Mouse (Mus musculus) T-helper 2 cell (primary cell): ENCODE data around the gene Tmem117.

Source experiments
- in situ Hi-C: fragments of 300-600 bp; cut with MboI, MseI; formaldehyde crosslinking; loops from one replicate; pipeline ENCODE4 v1.15.1; 2025; ENCODE audit warnings: high pct_unique_total_duplicates

The Tmem117 gene

DNA sequence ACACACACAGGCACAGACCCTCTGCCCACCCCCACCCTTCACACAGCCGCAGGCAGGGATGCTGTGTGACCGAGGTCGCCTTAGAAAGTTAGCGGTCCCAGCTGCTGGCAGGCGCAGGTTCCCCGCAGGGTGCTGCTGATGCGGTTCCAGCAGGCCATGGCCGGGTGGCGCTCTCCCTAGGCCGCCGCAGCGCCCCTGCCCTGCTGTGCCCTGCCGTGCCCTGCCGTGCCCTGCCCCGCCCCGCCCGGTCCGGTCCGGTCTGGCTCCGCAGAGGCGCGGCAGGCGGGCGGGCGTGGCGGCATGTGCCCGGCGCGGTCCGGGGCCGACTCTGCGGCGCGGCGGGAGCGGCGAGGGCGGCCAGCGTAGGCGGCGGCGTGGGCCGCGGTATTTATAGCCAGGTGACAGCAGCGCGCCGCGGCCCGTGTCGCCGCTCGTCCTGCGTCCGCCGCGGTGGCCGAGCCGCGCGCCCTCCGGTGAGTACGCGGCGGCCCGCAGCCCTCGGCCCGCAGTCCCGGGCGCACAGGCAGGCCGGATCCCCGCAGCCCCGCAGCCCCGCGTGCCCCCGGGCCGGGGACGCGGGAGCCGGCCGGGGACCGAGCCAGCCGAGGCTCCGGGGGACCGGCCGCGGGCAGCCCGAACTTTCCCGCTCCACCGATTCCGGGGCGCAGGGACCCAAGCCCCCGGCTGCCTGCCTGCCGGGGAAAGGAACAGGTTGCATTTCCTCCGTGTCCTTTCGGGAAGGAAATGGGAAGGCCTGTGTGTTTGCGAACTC is at the start of gene Tmem117:
Gene Tmem117 (plus strand): TSS at position 403 of the 772 bp plus-strand sequence.
- in situ Hi-C loops = no loop called here

GRCm38 (mm10) chr15:94582000-94582593 is 46.9 kb upstream of the Tmem117 start:
- in situ Hi-C loops = loop anchor here (25.0 kb wide), 1 partner anchor 1880 kb away; the partner anchor contains the start of gene Scaf11

DNA sequence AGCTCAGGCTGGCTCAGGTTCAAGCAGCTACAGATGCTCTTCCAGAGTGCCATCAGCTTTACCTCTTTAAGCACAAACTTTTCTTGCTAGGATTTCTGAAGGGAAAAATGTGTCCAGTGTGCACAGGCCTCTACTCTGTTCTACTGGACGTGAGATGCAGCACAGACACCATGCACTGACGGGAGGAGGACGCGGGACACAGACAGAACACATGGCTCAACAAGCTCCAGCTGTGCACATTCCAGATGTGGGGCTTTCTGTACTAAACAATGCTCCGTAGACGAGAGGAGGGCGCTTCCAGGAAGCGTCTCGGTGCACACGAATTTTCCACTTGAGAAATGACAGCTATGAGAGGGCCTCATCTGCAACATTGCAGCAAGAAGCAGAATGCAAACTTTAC is 45.9 kb upstream of the Tmem117 start:
- in situ Hi-C loops = loop anchor here (25.0 kb wide), 1 partner anchor 1879 kb away; the partner anchor contains the start of gene Scaf11

- in situ Hi-C loops = loop anchor here (25.0 kb wide), 1 partner anchor 1878 kb away; the partner anchor contains the start of gene Scaf11
These were observed 44.3 kb upstream of the Tmem117 start for GRCm38 (mm10) chr15:94584738-94585137.

DNA sequence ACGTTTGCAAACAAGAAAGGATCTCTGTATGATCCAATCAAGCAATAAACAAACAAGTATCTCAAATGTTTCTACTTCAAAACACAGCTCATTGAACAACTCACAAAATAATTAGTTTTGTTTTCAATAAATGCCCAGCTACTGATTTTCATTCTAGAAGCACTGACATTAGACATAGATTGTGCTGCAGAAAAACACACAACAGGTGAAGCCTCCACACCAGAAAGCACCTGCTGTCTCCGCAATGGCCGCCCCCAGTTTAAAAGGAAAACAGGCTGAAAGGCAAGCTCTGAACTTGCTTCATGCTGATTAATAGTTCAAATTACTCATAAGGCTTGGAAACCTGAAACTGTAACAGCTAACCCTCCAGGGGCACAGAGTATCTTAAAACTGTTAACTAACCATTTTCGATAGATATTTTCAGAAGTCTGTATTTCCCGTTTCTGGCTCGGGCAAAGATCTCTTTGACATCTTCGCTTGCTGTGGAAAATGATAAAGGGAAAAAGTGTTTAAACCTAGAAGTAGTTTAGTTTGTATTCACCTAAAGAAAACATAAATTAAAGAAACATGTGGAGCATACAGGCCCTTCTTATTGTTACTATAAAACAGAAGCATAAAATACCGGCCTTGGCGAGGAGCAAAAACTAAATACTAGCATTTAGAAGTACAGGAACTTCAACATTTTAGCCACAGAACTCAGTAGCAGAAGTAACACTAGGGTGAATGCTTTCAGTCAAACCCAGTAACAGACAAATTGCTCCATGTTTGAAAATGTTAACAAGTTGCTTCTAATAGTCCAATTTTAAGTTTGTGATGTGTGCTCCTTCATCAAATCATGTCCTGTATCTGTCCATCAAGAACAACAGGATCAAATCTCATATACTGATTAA is 41.0 kb upstream of the Tmem117 start:
- in situ Hi-C loops = loop anchor here (25.0 kb wide), 1 partner anchor 1874 kb away; the partner anchor contains the start of gene Scaf11

GRCm38 (mm10) chr15:94589219-94590075 is 39.6 kb upstream of the Tmem117 start, which contains the start of gene Twf1:
Twf1 (minus strand) TSS chr15:94589889.
- in situ Hi-C loops = loop anchor here (10.0 to 25.0 kb wide), 2 partner anchors 1215 to 1873 kb away; partner anchors contain the start of gene Scaf11

GRCm38 (mm10) chr15:94590083-94590482 is 38.9 kb upstream of the Tmem117 start:
- in situ Hi-C loops = loop anchor here (10.0 to 25.0 kb wide), 2 partner anchors 1215 to 1872 kb away; partner anchors contain the start of gene Scaf11

DNA sequence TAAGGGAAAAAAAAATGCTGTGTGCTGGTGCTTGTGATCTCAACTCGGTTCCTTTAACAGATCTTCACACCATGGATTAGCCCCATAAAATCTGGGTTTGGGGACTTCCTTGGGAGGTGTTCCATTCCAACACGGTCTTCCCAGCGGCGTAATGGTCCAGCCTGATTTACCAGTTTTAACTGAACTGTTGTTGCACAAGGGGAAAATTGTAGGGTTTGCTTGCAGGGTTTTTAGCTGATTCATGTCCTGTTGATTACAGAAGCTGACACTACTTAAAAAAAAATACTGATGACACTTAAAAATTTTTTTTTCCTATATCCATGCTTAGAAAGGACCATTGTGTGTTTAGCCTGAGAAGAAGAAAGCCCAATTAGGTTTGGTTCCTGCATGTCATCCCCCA is 37.7 kb upstream of the Tmem117 start:
- in situ Hi-C loops = loop anchor here (10.0 to 25.0 kb wide), 2 partner anchors 1213 to 1871 kb away; partner anchors contain the start of gene Scaf11

GRCm38 (mm10) chr15:94593586-94593985 is 35.4 kb upstream of the Tmem117 start:
- in situ Hi-C loops = loop anchor here (10.0 to 25.0 kb wide), 2 partner anchors 1211 to 1869 kb away; partner anchors contain the start of gene Scaf11

GRCm38 (mm10) chr15:94600145-94600707 is 28.8 kb upstream of the Tmem117 start:
- in situ Hi-C loops = loop anchor here (10.0 kb wide), 1 partner anchor 45 kb away; no protein-coding TSS in a partner anchor

- in situ Hi-C loops = loop anchor here (10.0 kb wide), 1 partner anchor 47 kb away; no protein-coding TSS in a partner anchor
These were observed 27.7 kb upstream of the Tmem117 start for GRCm38 (mm10) chr15:94601339-94601738.

- in situ Hi-C loops = loop anchor here (10.0 kb wide), 1 partner anchor 48 kb away; no protein-coding TSS in a partner anchor
These were observed 26.6 kb upstream of the Tmem117 start for GRCm38 (mm10) chr15:94602441-94602840.

GRCm38 (mm10) chr15:94607768-94608167 is 21.3 kb upstream of the Tmem117 start:
- in situ Hi-C loops = loop anchor here (10.0 kb wide), 1 partner anchor 53 kb away; no protein-coding TSS in a partner anchor

- in situ Hi-C loops = no loop called here
These were observed 13.0 kb upstream of the Tmem117 start for GRCm38 (mm10) chr15:94616036-94616435.

- in situ Hi-C loops = no loop called here
These were observed 8.1 kb upstream of the Tmem117 start for GRCm38 (mm10) chr15:94620909-94621308.

- in situ Hi-C loops = no loop called here
These were observed 586 bp upstream of the Tmem117 start for GRCm38 (mm10) chr15:94628463-94628829.

GRCm38 (mm10) chr15:94630553-94630952 is 1.5 kb downstream of the Tmem117 start:
- in situ Hi-C loops = no loop called here

DNA sequence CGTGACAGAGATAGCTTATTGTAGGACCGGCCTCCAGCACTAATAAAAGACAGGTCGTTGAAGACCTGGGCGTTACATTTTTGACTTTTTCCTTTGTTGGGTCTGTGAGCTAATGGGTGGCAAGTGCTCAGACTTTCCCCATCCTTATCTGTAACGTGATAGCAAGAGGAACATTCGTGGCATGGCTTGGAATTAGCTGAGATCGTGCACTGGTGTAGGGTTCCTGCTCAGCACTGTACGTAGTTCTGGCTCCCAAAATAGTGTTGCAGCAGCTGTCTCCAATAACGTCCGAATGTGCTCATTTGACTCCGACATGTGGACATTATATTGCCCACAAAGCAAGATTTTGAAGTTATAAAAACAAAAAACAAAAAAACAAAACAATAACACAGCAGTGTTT is 5.5 kb downstream of the Tmem117 start:
- in situ Hi-C loops = no loop called here

DNA sequence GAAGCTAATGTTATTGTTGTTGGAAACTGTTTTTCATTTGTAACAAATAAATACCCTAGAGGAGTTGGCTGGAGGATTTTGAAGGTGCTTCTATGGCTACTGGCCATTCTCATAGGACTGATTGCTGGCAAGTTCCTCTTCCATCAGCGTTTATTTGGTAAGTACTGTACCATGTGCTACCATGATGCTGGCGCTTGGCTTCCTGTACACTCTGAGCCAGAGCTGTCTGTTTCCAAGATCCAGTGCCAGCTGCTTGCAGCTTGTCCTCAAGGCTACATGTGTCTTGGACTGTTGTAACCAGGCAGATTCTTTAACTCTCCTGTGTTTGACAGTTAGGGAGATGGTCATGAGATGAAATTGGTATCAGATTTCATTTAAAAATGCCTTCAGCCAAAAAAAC is 9.2 kb downstream of the Tmem117 start:
- in situ Hi-C loops = no loop called here

- in situ Hi-C loops = no loop called here
These were observed 10.1 kb downstream of the Tmem117 start for GRCm38 (mm10) chr15:94639126-94639525.
